Mouse (Mus musculus) midbrain, embryonic 11.5 days (tissue): ENCODE data around the gene Ttll8. TPM values are rescaled to one million over a fixed set of nuclear protein-coding genes. Genes with fewer than 3 reads are reported as not detected.

Experiments
- ATAC-seq: fragments of 200-750 bp; cut with Nextera tagmentation; 2 replicates; pipeline ENCODE4 v1.8.0; 2017; ENCODE audit warnings: moderate TSS enrichment, moderate library complexity; ENCODE audit not compliant: low FRiP score
- DNase-seq: peaks from one replicate; pipeline ENCODE4 v3.0.0; 2015; ENCODE audit warnings: low spot score; ENCODE audit errors: missing footprints
- H3K27ac ChIP-seq: fragments of 300-500 bp; sonication (generic); 2 replicates; pipeline ENCODE4 v1.5.1; 2014; ENCODE audit warnings: low read depth, low read length
- H3K27me3 ChIP-seq: fragments of 300-500 bp; sonication (generic); 2 replicates; pipeline ENCODE4 v1.6.1; 2014; ENCODE audit warnings: mild to moderate bottlenecking, low read length, moderate library complexity, mixed read lengths; ENCODE audit not compliant: control insufficient read depth, insufficient read depth
- H3K36me3 ChIP-seq: fragments of 300-500 bp; sonication (generic); 2 replicates; pipeline ENCODE4 v1.6.1; 2014; ENCODE audit warnings: mild to moderate bottlenecking, low read length, moderate library complexity, mixed read lengths; ENCODE audit not compliant: control insufficient read depth, insufficient read depth
- H3K4me1 ChIP-seq: fragments of 300-500 bp; sonication (generic); 2 replicates; pipeline ENCODE4 v1.6.1; 2014; ENCODE audit warnings: low read length; ENCODE audit not compliant: control insufficient read depth, insufficient read depth
- H3K4me2 ChIP-seq: fragments of 300-500 bp; sonication (generic); 2 replicates; pipeline ENCODE4 v1.6.1; 2014; ENCODE audit warnings: mild to moderate bottlenecking, moderate library complexity
- H3K4me3 ChIP-seq: fragments of 300-500 bp; sonication (generic); 2 replicates; pipeline ENCODE4 v1.5.1; 2014; ENCODE audit warnings: low read depth, low read length
- H3K9ac ChIP-seq: fragments of 300-500 bp; sonication (generic); 2 replicates; pipeline ENCODE4 v1.6.1; 2014; ENCODE audit warnings: low read length
- H3K9me3 ChIP-seq: fragments of 300-500 bp; sonication (generic); 2 replicates; pipeline ENCODE4 v1.6.1; 2016; ENCODE audit warnings: low read length; ENCODE audit not compliant: control insufficient read depth
- WGBS: fragments of 180-500 bp; shearing (Covaris S2); extraction: QIAGEN DNeasy Blood & Tissue Kit; methylation state at CpG from one replicate; pipeline ENCODE4 v1.1.7; 2014; 5-methylcytosine and 5-hydroxymethylcytosine counted together
- polyA plus RNA-seq: library from polyadenylated mRNA; unstranded; fragments of >200 nt; fragmentation: Nextera tagmentation; extraction: Ambion mirVana; gene quantifications from 2 replicates; pipeline ENCODE4 v1.2.1, GENCODE M21; 2014

Ttll8 gene
- polyA plus RNA-seq, 1 experiment from 2014 or later = not detected

DNA sequence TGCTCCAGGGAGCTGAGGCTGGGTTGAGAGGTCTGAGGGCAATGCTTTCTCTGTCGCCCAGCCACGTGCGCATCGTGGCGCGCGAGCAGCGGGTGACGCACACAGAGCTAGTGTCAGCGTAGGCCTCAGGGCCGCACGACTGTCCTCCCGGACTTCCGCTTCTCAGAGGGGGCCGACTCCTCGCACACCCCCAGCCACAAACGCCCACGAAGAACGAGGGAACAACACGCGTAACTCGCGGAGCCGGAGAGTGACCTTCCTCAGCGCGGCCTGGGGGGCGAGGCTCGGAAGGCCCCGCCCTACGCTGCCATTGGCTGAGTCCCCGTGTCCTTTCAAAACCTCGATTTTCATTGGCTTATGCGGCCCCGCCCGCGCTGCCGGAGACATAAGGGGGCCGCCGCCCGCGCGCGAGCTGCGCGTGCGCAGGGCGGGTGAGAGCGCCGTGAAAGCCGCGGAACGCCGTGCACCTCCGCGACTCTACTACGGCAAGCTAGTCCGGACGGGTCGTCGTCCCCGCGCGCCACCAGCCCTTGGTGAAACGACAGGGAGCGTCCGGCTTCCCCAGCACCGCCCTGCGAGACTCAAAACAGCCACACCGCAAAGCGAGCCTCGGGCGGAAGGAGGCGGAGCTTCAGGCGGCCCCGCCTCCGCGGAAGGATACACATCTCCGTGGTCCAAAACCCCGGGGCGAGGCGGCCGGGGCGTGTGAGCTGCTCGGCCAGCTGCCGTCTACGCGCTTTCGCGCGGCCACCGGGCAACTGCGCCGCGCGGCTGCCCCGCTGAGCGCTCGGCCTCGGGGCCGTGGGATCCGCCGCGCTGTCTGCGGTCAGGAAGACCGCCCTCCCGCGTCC lies 92.2 kb downstream of the Ttll8 start, which contains the start of gene Pim3:
Pim3 (plus strand) TSS at position 415 of the 851 bp plus-strand sequence.
- Histone ChIP-seq H3K4me3 (peak within 1 kb of the TSS; percentile 87), H3K36me3 (peaks cover 12% of the 10 kb centered on the region), H3K27me3 (no peaks in the 10 kb centered on the region), H3K27ac (peak within 1 kb of the TSS; percentile 96), H3K4me2 (peak within 1 kb of the TSS; percentile 97), H3K9ac (peak within 1 kb of the TSS; percentile 83), H3K9me3 (no peaks in the 10 kb centered on the region), H3K4me1 (peaks cover 26% of the 10 kb centered on the region)
- ATAC-seq = peak; percentile 89
- peak; percentile 99 for DNase-seq
- WGBS = under 1% methylated on average over 103 of the region's 107 CpGs

DNA sequence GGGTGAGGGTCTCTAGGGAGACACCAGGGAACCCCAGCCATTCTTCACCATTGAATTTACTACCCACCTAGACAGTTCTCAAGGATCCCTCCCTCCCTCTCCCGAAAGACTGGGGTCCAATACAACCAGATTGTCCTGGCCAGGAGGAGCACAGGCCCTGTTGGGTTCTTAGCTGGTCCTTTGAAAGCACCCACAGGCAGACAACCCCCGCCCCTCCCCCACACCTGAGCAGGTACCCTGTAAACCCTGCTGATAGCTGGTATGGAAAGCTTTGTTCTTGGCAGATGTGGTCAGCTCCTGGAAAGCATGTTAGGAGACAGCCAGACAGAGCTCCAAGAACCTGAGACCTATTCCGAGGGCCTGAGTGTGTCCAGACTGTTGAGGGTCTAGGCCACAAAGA lies 93.4 kb downstream of the Ttll8 start:
- no peak overlapping the region for H3K27ac ChIP-seq
- ATAC-seq = no peak

DNA sequence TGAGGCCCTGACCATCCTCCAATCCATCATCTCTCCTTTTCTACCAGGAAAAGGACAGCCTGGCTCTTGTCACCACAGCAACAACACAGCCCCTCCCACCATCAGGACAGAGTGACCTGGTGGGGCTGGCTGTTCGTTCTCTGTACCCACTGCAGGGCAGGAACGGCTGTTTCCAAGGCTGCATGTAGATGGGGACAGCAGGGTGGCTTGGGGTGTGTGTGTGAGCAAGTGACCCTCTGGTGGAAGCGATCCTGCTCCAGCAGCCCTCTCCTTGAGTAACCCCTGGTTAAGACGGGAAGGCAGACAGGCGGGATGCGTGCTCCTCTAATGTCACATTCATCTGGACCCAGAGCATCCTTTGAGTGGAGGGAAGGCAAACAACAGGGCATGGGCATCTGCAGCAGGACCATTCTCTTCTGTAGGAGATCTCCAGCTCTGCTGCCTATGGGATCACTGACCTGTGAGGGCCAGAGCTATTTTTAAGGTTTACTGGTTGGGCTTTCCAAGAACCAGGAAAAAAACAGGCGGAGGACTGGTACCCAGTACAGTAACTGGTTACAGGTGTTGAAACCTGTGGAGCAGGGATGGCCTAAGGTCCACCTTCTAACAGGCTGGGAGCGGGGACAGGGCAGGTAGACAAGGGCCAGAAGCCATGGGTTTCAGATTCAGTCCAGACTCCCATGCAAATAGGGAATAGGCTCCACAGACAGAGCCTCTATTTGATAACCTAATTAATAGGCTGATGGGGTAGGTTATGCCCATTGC lies 94.8 kb downstream of the Ttll8 start:
- DNase-seq (no peak), ATAC-seq (no peak)
- Histone ChIP-seq H3K27me3 (no peaks in the 10 kb centered on the region), H3K9me3 (no peaks in the 10 kb centered on the region), H3K4me3 (no peak overlapping the region), H3K36me3 (peaks cover 2% of the 10 kb centered on the region), H3K9ac (no peak overlapping the region), H3K4me2 (no peak overlapping the region), H3K4me1 (peaks cover 19% of the 10 kb centered on the region), H3K27ac (no peak overlapping the region)
- WGBS = 73% methylated on average over 8 of the region's 8 CpGs

More for the DNA sequence above, 93.4 kb downstream of the Ttll8 start:
- Histone ChIP-seq H3K36me3 (peaks cover 12% of the 10 kb centered on the region), H3K9me3 (no peaks in the 10 kb centered on the region), H3K4me1 (peaks cover 26% of the 10 kb centered on the region), H3K27me3 (no peaks in the 10 kb centered on the region), H3K4me3 (no peak overlapping the region), H3K4me2 (no peak overlapping the region), H3K9ac (no peak overlapping the region)
- 94% methylated on average over 3 of the region's 3 CpGs for WGBS
- no peak for DNase-seq

DNA sequence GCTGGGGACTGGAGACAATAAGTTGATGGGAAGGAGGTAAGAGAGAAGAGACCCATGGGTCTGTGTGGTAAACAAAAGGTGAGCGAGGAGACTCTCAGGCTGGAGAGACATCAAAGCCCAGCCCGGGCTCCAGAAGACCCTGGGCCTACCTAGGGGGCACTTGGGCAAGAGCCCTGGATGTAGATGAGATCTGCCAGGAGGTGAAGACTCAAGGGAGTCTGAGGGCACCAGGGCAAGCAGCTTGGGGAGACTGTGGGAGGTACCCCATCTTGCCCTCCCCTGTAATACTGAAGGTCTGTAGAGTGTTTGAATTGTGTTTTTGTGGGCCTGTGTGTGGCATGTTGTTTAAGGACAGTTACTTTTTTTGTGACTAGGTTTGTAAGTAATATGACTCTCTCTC lies 95.5 kb downstream of the Ttll8 start:
- ATAC-seq = no peak
- Histone ChIP-seq H3K4me2 (no peak overlapping the region), H3K4me3 (no peak overlapping the region), H3K9ac (no peak overlapping the region), H3K9me3 (no peaks in the 10 kb centered on the region), H3K27me3 (no peaks in the 10 kb centered on the region), H3K36me3 (no peaks in the 10 kb centered on the region), H3K27ac (no peak overlapping the region), H3K4me1 (peaks cover 14% of the 10 kb centered on the region)
- DNase-seq = no peak
- 78% methylated on average over 2 of the region's 2 CpGs for WGBS

DNA sequence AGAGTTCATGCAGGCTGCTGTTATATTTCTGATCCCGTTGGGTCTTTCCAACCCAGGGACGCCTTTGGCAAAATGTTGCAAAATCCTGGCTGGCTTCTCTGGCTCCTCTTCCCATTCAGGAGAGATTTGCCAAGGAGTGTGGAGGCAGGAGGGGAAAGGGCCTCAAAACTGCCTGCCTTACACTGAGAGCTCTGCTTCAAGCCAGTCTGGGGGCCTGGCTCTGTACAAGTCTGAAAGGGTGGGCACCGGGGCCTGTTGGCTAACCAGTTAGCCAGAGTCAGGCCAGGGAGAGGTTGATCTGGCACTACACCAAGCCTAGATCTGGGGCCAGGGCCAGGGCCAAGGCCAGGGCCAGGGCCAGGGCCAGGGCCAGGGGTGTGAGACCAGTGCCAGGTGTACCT lies 96.1 kb downstream of the Ttll8 start:
- Histone ChIP-seq H3K4me3 (no peak overlapping the region), H3K4me1 (peaks cover 13% of the 10 kb centered on the region), H3K36me3 (no peaks in the 10 kb centered on the region), H3K9ac (no peak overlapping the region), H3K9me3 (no peaks in the 10 kb centered on the region), H3K27ac (no peak overlapping the region), H3K4me2 (no peak overlapping the region), H3K27me3 (no peaks in the 10 kb centered on the region)
- 94% methylated on average over 3 of the region's 3 CpGs for WGBS
- DNase-seq (no peak), ATAC-seq (no peak)

DNA sequence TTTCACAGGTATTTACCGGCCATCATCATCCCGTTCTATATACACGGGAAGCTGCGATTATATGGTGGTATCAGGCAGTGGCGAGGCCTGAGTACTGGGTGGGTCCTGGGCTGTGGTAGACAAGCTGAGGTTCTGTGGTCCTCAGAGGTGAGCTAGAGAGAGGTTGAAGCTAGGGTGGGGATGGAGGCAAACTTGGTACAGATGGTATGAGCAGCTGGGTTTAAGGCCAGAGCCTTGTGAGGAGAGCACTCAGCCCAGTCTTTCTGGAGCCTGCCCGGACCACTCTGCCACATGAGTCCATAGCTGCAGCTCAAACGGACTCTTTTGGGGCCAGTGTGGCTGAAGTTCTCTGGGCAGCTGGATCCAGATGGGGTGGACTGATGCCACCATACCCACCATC lies 96.9 kb downstream of the Ttll8 start:
- no peaks in the 10 kb centered on the region for H3K27me3 ChIP-seq
- H3K4me2 ChIP-seq = no peak overlapping the region
- H3K4me3 ChIP-seq = no peak overlapping the region
- H3K9me3 ChIP-seq = no peaks in the 10 kb centered on the region
- DNase-seq (no peak), ATAC-seq (no peak)
- peaks cover 7% of the 10 kb centered on the region; the same call in 1 of the 2 replicates for H3K4me1 ChIP-seq
- 91% methylated on average over 7 of the region's 7 CpGs for WGBS
- H3K9ac ChIP-seq = no peak overlapping the region
- no peak overlapping the region for H3K27ac ChIP-seq
- no peaks in the 10 kb centered on the region for H3K36me3 ChIP-seq

DNA sequence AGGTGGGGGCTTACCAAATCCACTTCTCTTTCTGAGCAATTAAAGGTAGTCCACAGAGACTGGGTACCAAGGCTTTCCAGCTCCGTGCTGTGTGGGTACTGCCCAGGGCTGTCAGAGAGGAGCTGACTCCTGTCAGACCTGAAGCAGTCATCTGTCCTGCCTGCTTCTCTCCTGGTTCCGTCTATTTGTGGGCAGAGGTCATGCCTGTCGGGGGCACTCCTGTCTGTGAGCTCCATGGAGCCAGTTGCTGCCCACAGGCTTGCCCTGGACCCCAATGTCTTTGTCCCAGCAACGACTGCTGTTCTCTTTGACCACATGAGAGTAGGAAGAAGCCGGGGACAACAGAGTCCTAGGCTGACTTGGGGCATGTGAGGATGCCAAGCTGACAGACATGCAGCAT lies 97.6 kb downstream of the Ttll8 start:
- ATAC-seq = no peak
- no peak overlapping the region for H3K27ac ChIP-seq
- H3K9me3 ChIP-seq = no peaks in the 10 kb centered on the region
- 80% methylated on average over 5 of the region's 5 CpGs for WGBS
- no peak overlapping the region for H3K4me3 ChIP-seq
- peaks cover 7% of the 10 kb centered on the region; the same call in 1 of the 2 replicates for H3K4me1 ChIP-seq
- no peaks in the 10 kb centered on the region for H3K27me3 ChIP-seq
- H3K36me3 ChIP-seq = no peaks in the 10 kb centered on the region
- no peak overlapping the region for H3K9ac ChIP-seq
- no peak overlapping the region for H3K4me2 ChIP-seq
- DNase-seq = no peak

DNA sequence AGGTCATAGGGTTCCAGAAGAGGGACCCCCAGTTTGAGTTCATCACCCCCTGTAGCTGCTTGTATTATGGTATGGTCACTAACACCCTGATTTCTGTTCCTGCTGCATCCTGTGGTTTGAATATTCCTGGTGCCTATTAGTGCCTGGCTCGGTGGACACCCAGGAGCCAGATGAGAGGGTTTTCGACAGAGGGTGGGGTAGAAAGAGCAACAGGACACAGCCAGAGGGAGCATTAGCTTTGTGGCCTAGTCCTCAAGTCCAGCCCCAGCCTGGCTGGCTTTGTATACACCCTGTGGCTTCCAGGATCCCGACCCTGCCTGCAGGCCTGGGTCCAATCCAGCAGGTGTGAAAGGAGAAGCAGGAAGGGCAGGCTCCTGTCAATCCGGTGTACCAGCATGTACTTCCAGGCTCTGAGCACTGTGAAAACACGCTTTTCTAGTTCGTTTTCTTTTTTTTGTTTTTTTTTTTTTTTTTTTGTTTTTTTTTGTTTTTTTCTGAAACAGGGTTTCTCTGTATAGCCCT lies 98.3 kb downstream of the Ttll8 start:
- DNase-seq (no peak), ATAC-seq (no peak)
- WGBS = 82% methylated on average over 6 of the region's 6 CpGs
- H3K9me3 ChIP-seq = no peaks in the 10 kb centered on the region
- no peak overlapping the region for H3K4me2 ChIP-seq
- H3K36me3 ChIP-seq = no peaks in the 10 kb centered on the region
- no peak overlapping the region for H3K27ac ChIP-seq
- H3K9ac ChIP-seq = no peak overlapping the region
- 0 out of 2 replicates have a peak, but pooled peaks cover 3% of the 10 kb centered on the region for H3K4me1 ChIP-seq
- no peak overlapping the region for H3K4me3 ChIP-seq
- no peaks in the 10 kb centered on the region for H3K27me3 ChIP-seq
